Mouse (Mus musculus): ENCODE measurements around the gene Cdc37l1. TPM values are rescaled to one million over a fixed set of nuclear protein-coding genes. Genes with fewer than 3 reads are reported as not detected.
A peak's percentile ranks its signal among the peaks of the same experiment; 100 is the strongest.

The Cdc37l1 gene
- polyA plus RNA-seq, 1 experiment = 70.6 TPM

DNA sequence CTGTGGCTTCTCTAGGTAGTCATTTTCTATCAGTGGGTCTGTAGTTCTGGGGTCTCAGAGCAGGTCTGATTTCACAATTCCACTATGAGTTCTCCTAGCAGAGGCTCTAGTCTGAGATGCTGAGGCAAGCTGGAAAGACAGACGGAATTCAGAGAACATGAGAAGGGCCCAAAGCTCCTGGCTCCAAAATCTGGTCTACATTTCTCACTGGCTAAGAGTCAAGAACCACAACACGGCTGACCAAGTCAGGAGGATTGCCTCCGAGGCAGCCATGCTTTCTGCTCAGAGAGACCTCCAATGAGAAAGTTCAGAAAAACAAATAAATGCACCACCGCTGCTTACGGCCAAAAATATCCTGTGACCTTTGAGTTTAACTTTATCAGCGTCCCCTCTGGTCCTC, 64.4 kb downstream of the Cdc37l1 start:
- TF ChIP-seq POLR2A (IDR thresholded peaks at IDR 0.05; ENCODE audit: low read depth, low read length) (no peak), CTCF (IDR thresholded peaks at IDR 0.05; ENCODE audit: borderline replicate concordance, insufficient read depth, low read length) (no peak)
- no peaks in the 10 kb centered on the region for H3K4me1 ChIP-seq (ENCODE audit: control insufficient read depth, insufficient read depth, low read length)
- no peak overlapping the region for H3K4me3 ChIP-seq (ENCODE audit: insufficient read depth, low read length)
- H3K27ac ChIP-seq (ENCODE audit: insufficient read depth, low read length) = no peak overlapping the region

DNA sequence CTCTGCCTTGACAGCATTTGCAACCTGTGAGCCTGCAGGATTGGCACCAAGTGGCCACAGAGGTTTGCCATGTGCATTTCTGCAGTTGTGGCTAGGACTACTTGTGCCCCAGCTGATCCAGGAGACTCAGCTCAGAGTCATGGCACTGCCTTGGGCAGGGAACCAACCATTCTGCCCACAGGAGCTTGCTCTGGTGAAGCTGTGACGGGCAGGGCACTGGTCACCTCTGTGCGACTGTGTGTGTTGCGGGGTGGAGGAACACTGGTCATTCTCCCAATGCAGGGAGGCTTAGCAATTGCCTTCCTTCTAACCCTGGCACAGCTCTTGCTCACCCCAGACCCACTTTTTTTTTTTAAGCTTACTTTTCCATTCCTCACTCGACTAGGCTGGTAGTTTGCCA, 65.3 kb downstream of the Cdc37l1 start:
- TF ChIP-seq CTCF (IDR thresholded peaks at IDR 0.05; ENCODE audit: borderline replicate concordance, insufficient read depth, low read length) = no peak
- no peak for TF ChIP-seq POLR2A (IDR thresholded peaks at IDR 0.05; ENCODE audit: low read depth, low read length)
- Histone ChIP-seq H3K27ac (ENCODE audit: insufficient read depth, low read length) (no peak overlapping the region), H3K4me1 (ENCODE audit: control insufficient read depth, insufficient read depth, low read length) (no peaks in the 10 kb centered on the region), H3K4me3 (ENCODE audit: insufficient read depth, low read length) (no peak overlapping the region)

GRCm38 (mm10) chr19:29058741-29059140, 68.6 kb downstream of the Cdc37l1 start:
- H3K27ac ChIP-seq (ENCODE audit: insufficient read depth, low read length) = no peak overlapping the region
- H3K4me3 ChIP-seq (ENCODE audit: insufficient read depth, low read length) = no peak overlapping the region
- no peaks in the 10 kb centered on the region for H3K4me1 ChIP-seq (ENCODE audit: control insufficient read depth, insufficient read depth, low read length)
- TF ChIP-seq CTCF (IDR thresholded peaks at IDR 0.05; ENCODE audit: borderline replicate concordance, insufficient read depth, low read length) = no peak
- TF ChIP-seq POLR2A (IDR thresholded peaks at IDR 0.05; ENCODE audit: low read depth, low read length) = no peak

DNA sequence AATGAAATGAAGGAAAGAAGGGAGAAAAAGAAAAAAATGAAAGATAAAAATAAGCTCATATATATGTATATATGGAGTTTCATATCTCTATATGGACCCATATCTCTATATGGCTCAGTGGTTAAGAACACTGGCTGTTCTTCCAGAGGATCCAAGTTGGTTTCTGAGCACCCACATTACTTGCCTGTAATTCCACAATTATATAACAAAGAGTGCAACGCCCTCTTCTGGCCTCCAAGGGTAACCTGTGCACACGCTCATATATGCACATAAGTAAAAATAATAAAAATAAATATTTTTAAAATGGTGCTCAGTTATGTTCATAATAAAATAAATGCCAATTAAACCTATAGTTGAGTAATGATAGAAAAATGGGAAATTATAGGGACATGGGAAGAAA, 69.5 kb downstream of the Cdc37l1 start:
- H3K4me1 ChIP-seq (ENCODE audit: control insufficient read depth, insufficient read depth, low read length) = no peaks in the 10 kb centered on the region

DNA sequence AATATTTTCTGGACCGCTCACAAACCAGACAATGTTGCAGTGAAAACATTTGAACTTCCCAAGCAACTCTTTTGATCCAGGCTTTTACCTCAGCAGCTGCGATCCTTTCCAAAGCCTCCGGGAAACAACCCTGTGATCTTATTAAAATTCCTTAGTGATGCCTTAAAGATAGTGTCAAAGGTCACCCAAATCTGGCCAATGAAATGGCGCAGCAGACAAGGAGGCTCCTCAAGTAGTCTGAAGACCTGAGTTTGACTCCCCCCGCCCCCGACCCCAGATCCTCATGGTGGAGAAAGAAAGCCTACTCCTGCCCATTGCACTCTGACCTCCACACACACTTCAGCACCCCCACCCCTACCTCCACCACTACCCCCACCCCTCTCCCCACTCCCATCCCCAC, 70.1 kb downstream of the Cdc37l1 start:
- TF ChIP-seq CTCF (IDR thresholded peaks at IDR 0.05; ENCODE audit: borderline replicate concordance, insufficient read depth, low read length) (no peak), POLR2A (IDR thresholded peaks at IDR 0.05; ENCODE audit: low read depth, low read length) (no peak)
- H3K4me3 ChIP-seq (ENCODE audit: insufficient read depth, low read length) = no peak overlapping the region
- H3K4me1 ChIP-seq (ENCODE audit: control insufficient read depth, insufficient read depth, low read length) = no peaks in the 10 kb centered on the region
- no peak overlapping the region for H3K27ac ChIP-seq (ENCODE audit: insufficient read depth, low read length)

More for the DNA sequence above, 69.5 kb downstream of the Cdc37l1 start:
- no peak overlapping the region for H3K4me3 ChIP-seq (ENCODE audit: insufficient read depth, low read length)
- no peak overlapping the region for H3K27ac ChIP-seq (ENCODE audit: insufficient read depth, low read length)
- TF ChIP-seq POLR2A (IDR thresholded peaks at IDR 0.05; ENCODE audit: low read depth, low read length) = no peak
- no peak for TF ChIP-seq CTCF (IDR thresholded peaks at IDR 0.05; ENCODE audit: borderline replicate concordance, insufficient read depth, low read length)

GRCm38 (mm10) chr19:29063009-29063408, 72.9 kb downstream of the Cdc37l1 start:
- Histone ChIP-seq H3K4me3 (ENCODE audit: insufficient read depth, low read length) (no peak overlapping the region), H3K4me1 (ENCODE audit: control insufficient read depth, insufficient read depth, low read length) (no peaks in the 10 kb centered on the region), H3K27ac (ENCODE audit: insufficient read depth, low read length) (no peak overlapping the region)
- no peak for TF ChIP-seq CTCF (IDR thresholded peaks at IDR 0.05; ENCODE audit: borderline replicate concordance, insufficient read depth, low read length)
- no peak for TF ChIP-seq POLR2A (IDR thresholded peaks at IDR 0.05; ENCODE audit: low read depth, low read length)

GRCm38 (mm10) chr19:29063577-29064363, 73.6 kb downstream of the Cdc37l1 start:
- peak overlapping the region; percentile 35; the same call in 1 of the 2 replicates for H3K27ac ChIP-seq (ENCODE audit: insufficient read depth, low read length)
- no peaks in the 10 kb centered on the region for H3K4me1 ChIP-seq (ENCODE audit: control insufficient read depth, insufficient read depth, low read length)
- H3K4me3 ChIP-seq (ENCODE audit: insufficient read depth, low read length) = no peak overlapping the region
- TF ChIP-seq POLR2A (IDR thresholded peaks at IDR 0.05; ENCODE audit: low read depth, low read length) = no peak
- peak; percentile 84; the same call in 1 of the 2 replicates for TF ChIP-seq CTCF (IDR thresholded peaks at IDR 0.05; ENCODE audit: borderline replicate concordance, insufficient read depth, low read length)

GRCm38 (mm10) chr19:29064451-29065102, 74.4 kb downstream of the Cdc37l1 start:
- TF ChIP-seq CTCF (IDR thresholded peaks at IDR 0.05; ENCODE audit: borderline replicate concordance, insufficient read depth, low read length) (no peak), POLR2A (IDR thresholded peaks at IDR 0.05; ENCODE audit: low read depth, low read length) (no peak)
- no peaks in the 10 kb centered on the region for H3K4me1 ChIP-seq (ENCODE audit: control insufficient read depth, insufficient read depth, low read length)
- H3K27ac ChIP-seq (ENCODE audit: insufficient read depth, low read length) = peak overlapping the region; percentile 35
- H3K4me3 ChIP-seq (ENCODE audit: insufficient read depth, low read length) = no peak overlapping the region

- Histone ChIP-seq H3K4me3 (ENCODE audit: insufficient read depth, low read length) (no peak overlapping the region), H3K4me1 (ENCODE audit: control insufficient read depth, insufficient read depth, low read length) (no peaks in the 10 kb centered on the region), H3K27ac (ENCODE audit: insufficient read depth, low read length) (no peak overlapping the region)
- TF ChIP-seq POLR2A (IDR thresholded peaks at IDR 0.05; ENCODE audit: low read depth, low read length) = peak; percentile 9; the same call in 1 of the 2 replicates
- no peak for TF ChIP-seq CTCF (IDR thresholded peaks at IDR 0.05; ENCODE audit: borderline replicate concordance, insufficient read depth, low read length)
These were observed 76.9 kb downstream of the Cdc37l1 start for GRCm38 (mm10) chr19:29066981-29067471.

- Histone ChIP-seq H3K4me3 (ENCODE audit: insufficient read depth, low read length) (no peak overlapping the region), H3K4me1 (ENCODE audit: control insufficient read depth, insufficient read depth, low read length) (no peaks in the 10 kb centered on the region), H3K27ac (ENCODE audit: insufficient read depth, low read length) (no peak overlapping the region)
- TF ChIP-seq POLR2A (IDR thresholded peaks at IDR 0.05; ENCODE audit: low read depth, low read length) (no peak), CTCF (IDR thresholded peaks at IDR 0.05; ENCODE audit: borderline replicate concordance, insufficient read depth, low read length) (no peak)
These were observed 79.0 kb downstream of the Cdc37l1 start for GRCm38 (mm10) chr19:29069195-29069594.

Measured in embryonic fibroblast, embryonic 13.5 days (primary cell).